Mouse (Mus musculus): ENCODE data around the gene Uhrf1. TPM values are rescaled to one million over a fixed set of nuclear protein-coding genes. Genes with fewer than 3 reads are reported as not detected.
A peak's percentile ranks its signal among the peaks of the same experiment; 100 is the strongest.
"Not testable (repeated sequence)": the region's sequence is repeated elsewhere in the genome, so short reads cannot be mapped to it uniquely, and the experiment has no call there.

Gene Uhrf1
- total and polyA plus RNA-seq, 3 experiments: 115 to 201 (median 133) TPM

DNA sequence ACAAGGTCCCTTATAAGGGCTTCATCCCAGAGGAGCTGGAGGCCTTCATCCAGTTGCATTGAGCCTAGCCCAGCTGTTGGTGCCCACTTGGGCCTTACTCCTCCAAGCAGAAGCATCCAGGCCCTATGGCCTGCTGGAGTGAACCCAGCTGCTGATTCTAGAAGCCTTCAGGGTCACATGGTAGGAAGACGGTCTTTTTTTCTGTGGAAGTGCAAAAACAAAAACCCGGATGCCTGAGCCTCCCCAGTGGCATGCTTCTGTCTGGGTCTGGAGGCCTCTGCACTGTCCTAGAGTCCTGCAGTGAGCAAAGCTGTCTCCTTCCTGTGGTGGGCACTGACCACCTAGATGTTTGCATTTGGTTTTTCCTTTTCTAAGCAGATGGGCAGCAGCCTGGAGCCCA, 44.3 kb upstream of the Uhrf1 start:
- H3K27me3 ChIP-seq (ENCODE audit: control insufficient read depth in 1 of 2, insufficient read depth in 2 of 2, low read length in 2 of 2); DNase-seq (ENCODE audit: low read depth, low spot score); H3K9me3 ChIP-seq (replicated peaks; ENCODE audit: insufficient read depth, low read length); H3K27ac ChIP-seq (ENCODE audit: control insufficient read depth, low read depth, low read length): not testable (repeated sequence)
- Histone ChIP-seq H3K9ac (ENCODE audit: control insufficient read depth, low read depth, low read length, poor library complexity, severe bottlenecking) (peak overlapping the region; percentile 42), H3K79me2 (ENCODE audit: control insufficient read depth, insufficient read depth, low read length, poor library complexity) (peaks cover 48% of the 10 kb centered on the region), H3K4me3 (ENCODE audit: control insufficient read depth in 1 of 2, insufficient read depth in 1 of 2, low read depth in 2 of 2, low read length in 2 of 2) (peak overlapping the region; percentile 11 to 20; a peak in 3 of 4 replicates), H3K36me3 (ENCODE audit: control insufficient read depth in 1 of 2, insufficient read depth in 2 of 2, low read length in 2 of 2) (peaks cover 0 to 28% of the 10 kb centered on the region in 2 experiments; a peak in 3 of 4 replicates), H3K4me1 (ENCODE audit: control insufficient read depth in 1 of 2, insufficient read depth in 2 of 2, low read length in 2 of 2) (peaks cover 0 to 38% of the 10 kb centered on the region in 2 experiments; a peak in 2 of 4 replicates)
- 0 out of 2 replicates have a peak, but pooled peaks have one; percentile 11 for TF ChIP-seq USF1 (IDR thresholded peaks at IDR 0.05; ENCODE audit: low read depth, low read length)

DNA sequence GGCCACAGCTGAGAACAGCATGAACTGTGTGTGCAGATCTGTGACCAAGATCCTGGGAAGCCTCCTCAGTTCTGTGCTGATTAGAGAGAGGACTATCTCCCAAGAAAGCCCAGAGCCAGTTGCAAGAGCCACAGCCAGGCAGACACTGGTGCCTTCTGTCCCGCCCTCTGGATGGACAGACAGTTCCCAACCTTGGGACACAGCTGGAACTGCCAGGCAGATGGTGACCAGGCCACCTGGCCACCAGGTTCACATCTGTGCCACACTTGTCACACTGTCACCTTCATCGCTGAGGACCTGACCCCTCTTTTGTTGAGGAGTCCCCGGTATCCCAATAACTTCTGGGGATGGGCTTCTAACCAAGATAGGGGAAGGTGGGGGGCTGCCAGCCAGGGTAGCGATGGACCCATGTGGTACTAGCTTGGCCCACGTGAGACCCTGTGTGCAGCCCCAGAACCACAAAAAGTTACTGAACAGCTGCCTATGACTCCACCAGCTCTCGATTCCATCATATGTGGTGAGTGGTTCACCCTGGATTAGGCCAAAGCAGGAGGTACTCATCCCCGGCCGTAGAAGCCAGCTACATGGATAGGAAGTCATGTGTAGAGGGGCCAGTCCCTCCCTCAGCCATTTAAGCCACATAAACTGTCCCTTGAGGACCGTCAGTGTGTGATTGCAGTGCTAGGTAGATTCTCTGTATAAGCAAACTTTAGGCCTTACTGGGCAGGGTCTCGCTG, 43.7 kb upstream of the Uhrf1 start:
- Histone ChIP-seq H3K9ac (ENCODE audit: control insufficient read depth, low read depth, low read length, poor library complexity, severe bottlenecking) (peak overlapping the region; percentile 42), H3K4me3 (ENCODE audit: control insufficient read depth in 1 of 2, insufficient read depth in 1 of 2, low read depth in 2 of 2, low read length in 2 of 2) (peak overlapping the region; percentile 11 to 20; a peak in 3 of 4 replicates), H3K27ac (ENCODE audit: control insufficient read depth, low read depth, low read length) (no peak overlapping the region), H3K36me3 (ENCODE audit: control insufficient read depth in 1 of 2, insufficient read depth in 2 of 2, low read length in 2 of 2) (peaks cover 0 to 28% of the 10 kb centered on the region in 2 experiments; a peak in 3 of 4 replicates), H3K9me3 (replicated peaks; ENCODE audit: insufficient read depth, low read length) (no peaks in the 10 kb centered on the region), H3K27me3 (ENCODE audit: control insufficient read depth in 1 of 2, insufficient read depth in 2 of 2, low read length in 2 of 2) (no peaks in the 10 kb centered on the region), H3K79me2 (ENCODE audit: control insufficient read depth, insufficient read depth, low read length, poor library complexity) (peaks cover 48% of the 10 kb centered on the region), H3K4me1 (ENCODE audit: control insufficient read depth in 1 of 2, insufficient read depth in 2 of 2, low read length in 2 of 2) (peaks cover 0 to 38% of the 10 kb centered on the region in 2 experiments; a peak in 2 of 4 replicates)
- no peak for DNase-seq (ENCODE audit: low read depth, low spot score)
- no peak for TF ChIP-seq GABPA (IDR thresholded peaks at IDR 0.05; ENCODE audit: low read depth, low read length)

GRCm38 (mm10) chr17:56261166-56261565, 42.0 kb upstream of the Uhrf1 start:
- Histone ChIP-seq H3K9ac (ENCODE audit: control insufficient read depth, low read depth, low read length, poor library complexity, severe bottlenecking) (no peak overlapping the region), H3K27me3 (ENCODE audit: control insufficient read depth in 1 of 2, insufficient read depth in 2 of 2, low read length in 2 of 2) (no peaks in the 10 kb centered on the region), H3K4me3 (ENCODE audit: control insufficient read depth in 1 of 2, insufficient read depth in 1 of 2, low read depth in 2 of 2, low read length in 2 of 2) (no peak overlapping the region), H3K27ac (ENCODE audit: control insufficient read depth, low read depth, low read length) (no peak overlapping the region), H3K36me3 (ENCODE audit: control insufficient read depth in 1 of 2, insufficient read depth in 2 of 2, low read length in 2 of 2) (peaks cover 0 to 25% of the 10 kb centered on the region in 2 experiments; a peak in 3 of 4 replicates), H3K9me3 (replicated peaks; ENCODE audit: insufficient read depth, low read length) (no peaks in the 10 kb centered on the region), H3K79me2 (ENCODE audit: control insufficient read depth, insufficient read depth, low read length, poor library complexity) (peaks cover 48% of the 10 kb centered on the region), H3K4me1 (ENCODE audit: control insufficient read depth in 1 of 2, insufficient read depth in 2 of 2, low read length in 2 of 2) (peaks cover 0 to 40% of the 10 kb centered on the region in 2 experiments; a peak in 2 of 4 replicates)
- TF ChIP-seq BHLHE40 (IDR thresholded peaks at IDR 0.05; ENCODE audit: borderline replicate concordance, low read depth, low read length) (no peak), ZC3H11A (IDR thresholded peaks at IDR 0.05; ENCODE audit: low read depth, low read length) (no peak), ZNF384 (IDR thresholded peaks at IDR 0.05; ENCODE audit: low read depth, low read length) (no peak), MAX (IDR thresholded peaks at IDR 0.05; ENCODE audit: low read length) (no peak), ZKSCAN1 (IDR thresholded peaks at IDR 0.05; ENCODE audit: low read depth, low read length) (no peak), TAL1 (IDR thresholded peaks at IDR 0.05; ENCODE audit: low read length) (no peak), MYC (IDR thresholded peaks at IDR 0.05; ENCODE audit: low read depth, low read length) (no peak), POLR2AphosphoS5 (IDR thresholded peaks at IDR 0.05; ENCODE audit: borderline replicate concordance, low read depth, low read length) (no peak), MAZ (IDR thresholded peaks at IDR 0.05; ENCODE audit: low read depth, low read length) (no peak), RCOR1 (IDR thresholded peaks at IDR 0.05; ENCODE audit: low read depth, low read length) (no peak)
- no peak for DNase-seq (ENCODE audit: low read depth, low spot score)
